Mouse (Mus musculus) megakaryocyte, embryonic 14.5 days (primary cell): ENCODE measurements around the gene Znrd1.

Experiments
- FLI1 ChIP-seq: IDR thresholded peaks from 2 replicates; pipeline ENCODE4 v1.6.1; 2012; ENCODE audit warnings: low read length, inconsistent platforms, mixed read lengths
- GATA1 ChIP-seq: IDR thresholded peaks from 3 replicates; pipeline ENCODE4 v1.6.1; 2012; ENCODE audit warnings: mixed read lengths, low read length, inconsistent platforms, borderline replicate concordance

DNA sequence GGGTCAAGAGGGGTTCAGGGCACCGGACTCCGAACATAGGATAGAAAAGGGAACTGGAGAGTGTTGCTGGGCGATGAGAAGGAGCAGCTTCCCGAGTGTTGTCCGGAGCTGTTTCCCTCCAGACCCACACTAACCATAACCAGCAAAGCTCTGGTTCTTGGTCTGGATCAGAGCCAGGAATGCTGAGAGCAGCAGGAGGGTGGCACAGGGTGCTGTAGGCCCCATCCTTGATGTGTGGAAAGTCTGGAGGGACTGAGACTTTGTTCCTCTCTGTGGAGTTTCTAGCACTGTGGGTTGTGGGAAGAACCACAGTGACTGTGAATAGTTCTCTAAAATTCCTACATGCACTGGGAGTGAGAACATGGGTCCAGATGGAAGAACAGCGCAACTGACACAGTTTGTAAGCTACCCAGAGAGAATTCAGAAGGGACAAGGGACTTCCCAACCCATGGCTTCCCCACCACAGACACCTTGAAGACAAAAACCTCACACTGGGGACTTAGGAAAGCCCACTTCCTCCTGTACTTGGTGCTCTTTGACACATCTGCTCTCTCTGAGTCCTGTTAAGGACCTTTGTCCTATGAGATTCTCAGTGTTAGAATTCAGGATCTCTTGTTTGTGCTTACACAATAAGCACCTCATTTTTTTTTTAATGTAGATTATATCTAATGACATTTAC, 13.0 kb upstream of the Znrd1 start:
- TF ChIP-seq GATA1: no peak
- TF ChIP-seq FLI1: no peak
